Mouse (Mus musculus): ENCODE results near the gene Cdh24. TPM values are rescaled to one million over a fixed set of nuclear protein-coding genes. Genes with fewer than 3 reads are reported as not detected.

Gene Cdh24
- polyA plus RNA-seq, 2 experiments = 5.7 to 50.0 TPM

DNA sequence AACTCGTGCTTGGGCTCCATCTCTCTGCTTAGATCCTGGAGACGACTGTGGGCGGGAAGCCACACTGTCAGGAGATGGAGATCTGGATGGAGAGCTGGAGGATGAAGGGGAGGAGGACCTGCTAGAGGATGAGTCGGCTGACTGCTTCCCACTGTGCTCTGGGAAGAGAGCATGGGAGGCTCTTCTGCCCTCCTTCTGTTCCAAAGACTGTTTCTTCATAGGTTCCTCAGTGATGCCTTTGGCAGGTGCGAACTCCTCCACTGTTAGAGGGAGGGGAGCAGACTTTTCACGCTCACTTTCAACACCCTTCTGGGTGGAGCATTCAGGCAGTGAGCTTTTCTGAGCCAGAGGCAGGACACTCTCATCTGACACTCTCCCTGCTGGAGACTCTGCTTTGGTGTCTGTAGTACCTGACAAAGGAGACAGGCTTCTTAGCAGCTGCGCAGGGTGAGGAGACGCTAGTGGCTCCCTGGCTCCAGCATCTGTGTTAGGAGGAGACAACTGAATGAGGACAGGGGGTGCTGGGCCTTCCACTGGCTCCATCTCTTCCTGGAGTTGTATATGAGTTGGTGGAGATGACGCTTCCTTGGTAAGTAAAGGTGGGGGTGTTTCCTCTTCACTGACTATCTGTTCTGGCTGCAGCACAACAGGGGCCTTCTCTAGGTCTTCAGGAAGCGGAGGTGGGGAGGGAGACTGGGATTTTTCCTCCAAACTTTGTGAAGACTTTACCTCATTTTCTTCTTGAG is 23.5 kb upstream of the Cdh24 start:
- Histone ChIP-seq H3K4me3 (replicated peaks; ENCODE audit: low read length) (no peak overlapping the region), H3K9ac (ENCODE audit: low read depth, low read length, severe bottlenecking) (no peak overlapping the region), H3K4me2 (replicated peaks; ENCODE audit: low read depth, low read length, severe bottlenecking) (no peak overlapping the region), H3K27me3 (ENCODE audit: control insufficient read depth, insufficient read depth, low read length) (no peaks in the 10 kb centered on the region), H3K4me1 (ENCODE audit: control insufficient read depth, insufficient read depth, low read length) (no peaks in the 10 kb centered on the region), H3K36me3 (ENCODE audit: control insufficient read depth, insufficient read depth, low read length) (peaks cover 96% of the 10 kb centered on the region), H3K27ac (replicated peaks; ENCODE audit: low read depth, low read length) (no peak overlapping the region), H3K9me3 (ENCODE audit: control insufficient read depth, low read length) (no peaks in the 10 kb centered on the region)
- TF ChIP-seq POLR2A (IDR thresholded peaks at IDR 0.05; ENCODE audit: borderline replicate concordance, extremely low read depth, insufficient read depth, insufficient read length) = no peak
- ATAC-seq (ENCODE audit: low FRiP score, low read depth) (no peak), DNase-seq (ENCODE audit: low spot score) (no peak)
- 95% methylated on average over 10 of the region's 10 CpGs for WGBS

DNA sequence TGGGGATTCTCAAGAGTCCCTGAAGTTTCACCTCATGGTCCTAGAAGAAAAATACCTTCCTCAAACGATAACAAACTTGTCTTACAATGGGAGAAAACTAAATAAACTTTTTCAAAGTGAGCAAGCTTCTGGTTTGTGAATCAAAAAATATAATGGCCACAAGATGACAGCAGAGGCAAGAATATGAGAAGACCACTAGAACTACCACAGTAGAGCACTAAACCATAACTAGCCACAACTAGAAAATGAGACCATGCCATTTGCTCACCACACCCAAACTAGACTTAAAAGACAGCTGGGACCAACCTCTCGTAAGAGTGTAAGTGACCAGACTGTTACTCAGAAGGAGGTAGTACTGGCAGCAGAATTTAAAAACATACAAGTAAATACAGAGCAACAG is 18.8 kb upstream of the Cdh24 start:
- Histone ChIP-seq H3K9ac (ENCODE audit: low read depth, low read length, severe bottlenecking) (no peak overlapping the region), H3K27ac (replicated peaks; ENCODE audit: low read depth, low read length) (no peak overlapping the region), H3K4me3 (replicated peaks; ENCODE audit: low read length) (no peak overlapping the region), H3K4me2 (replicated peaks; ENCODE audit: low read depth, low read length, severe bottlenecking) (no peak overlapping the region), H3K4me1 (ENCODE audit: control insufficient read depth, insufficient read depth, low read length) (no peaks in the 10 kb centered on the region), H3K36me3 (ENCODE audit: control insufficient read depth, insufficient read depth, low read length) (peaks cover 97% of the 10 kb centered on the region), H3K9me3 (ENCODE audit: control insufficient read depth, low read length) (no peaks in the 10 kb centered on the region), H3K27me3 (ENCODE audit: control insufficient read depth, insufficient read depth, low read length) (no peaks in the 10 kb centered on the region)
- WGBS = 89% methylated on average over 2 of the region's 2 CpGs
- no peak for TF ChIP-seq POLR2A (IDR thresholded peaks at IDR 0.05; ENCODE audit: borderline replicate concordance, extremely low read depth, insufficient read depth, insufficient read length)
- DNase-seq (ENCODE audit: low spot score) = no peak
- no peak for ATAC-seq (ENCODE audit: low FRiP score, low read depth)

DNA sequence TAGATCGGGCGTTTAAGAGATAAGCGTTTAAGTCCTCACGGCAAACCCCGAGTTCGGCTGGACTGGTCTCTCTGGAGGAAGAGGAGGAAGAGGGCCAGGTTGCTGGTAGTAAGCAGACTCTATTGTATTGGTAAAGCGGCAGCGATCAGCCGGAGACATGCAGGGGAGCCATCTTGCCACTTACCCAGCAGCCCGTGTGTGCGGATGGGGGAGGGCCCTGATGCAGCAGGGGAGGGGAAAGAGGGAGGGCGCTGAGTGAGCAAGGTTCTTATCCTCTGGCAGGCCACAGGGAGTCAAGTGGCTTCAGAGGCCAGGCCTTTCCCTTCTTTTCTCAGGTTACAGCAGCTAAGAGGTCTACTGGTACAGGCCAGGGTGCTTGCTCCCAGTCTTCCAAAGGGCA is 12.3 kb upstream of the Cdh24 start:
- H3K27me3 ChIP-seq (ENCODE audit: control insufficient read depth, insufficient read depth, low read length) = no peaks in the 10 kb centered on the region
- DNase-seq (ENCODE audit: low spot score) (peak; percentile 89), ATAC-seq (ENCODE audit: low FRiP score, low read depth) (peak; percentile 87)
- peak overlapping the region; percentile 49 for H3K27ac ChIP-seq (replicated peaks; ENCODE audit: low read depth, low read length)
- TF ChIP-seq POLR2A (IDR thresholded peaks at IDR 0.05; ENCODE audit: borderline replicate concordance, extremely low read depth, insufficient read depth, insufficient read length) = peak; percentile 79; the same call in 1 of the 2 replicates
- no peaks in the 10 kb centered on the region for H3K9me3 ChIP-seq (ENCODE audit: control insufficient read depth, low read length)
- H3K9ac ChIP-seq (ENCODE audit: low read depth, low read length, severe bottlenecking) = peak overlapping the region; percentile 61
- under 1% methylated on average over 12 of the region's 12 CpGs for WGBS
- H3K4me2 ChIP-seq (replicated peaks; ENCODE audit: low read depth, low read length, severe bottlenecking) = peak overlapping the region; percentile 74
- H3K4me1 ChIP-seq (ENCODE audit: control insufficient read depth, insufficient read depth, low read length) = peaks cover 12% of the 10 kb centered on the region
- H3K4me3 ChIP-seq (replicated peaks; ENCODE audit: low read length) = peak overlapping the region; percentile 51
- peaks cover 64% of the 10 kb centered on the region for H3K36me3 ChIP-seq (ENCODE audit: control insufficient read depth, insufficient read depth, low read length)

DNA sequence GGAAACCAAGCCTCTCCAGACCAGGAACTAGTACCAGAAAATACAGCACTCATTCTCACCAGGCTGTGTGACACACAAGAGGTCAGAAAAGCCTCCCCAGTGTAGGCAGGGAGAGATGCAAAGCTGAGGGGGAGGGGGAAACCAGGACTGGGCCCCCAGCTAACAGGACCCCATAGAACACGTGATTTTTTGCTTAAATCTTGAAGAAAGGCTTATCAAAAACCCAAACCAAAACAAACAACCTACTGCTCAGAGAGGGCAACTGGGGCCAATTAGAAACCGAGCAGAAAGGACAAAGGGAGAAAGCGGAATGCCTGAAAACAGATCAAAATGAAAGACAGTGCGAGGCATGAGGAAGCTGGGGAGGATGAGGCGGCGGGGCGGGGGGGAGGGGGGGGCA is 11.6 kb upstream of the Cdh24 start:
- H3K4me2 ChIP-seq (replicated peaks; ENCODE audit: low read depth, low read length, severe bottlenecking) = peak overlapping the region; percentile 74
- H3K9me3 ChIP-seq (ENCODE audit: control insufficient read depth, low read length) = no peaks in the 10 kb centered on the region
- H3K27ac ChIP-seq (replicated peaks; ENCODE audit: low read depth, low read length) = peak overlapping the region; percentile 49
- H3K9ac ChIP-seq (ENCODE audit: low read depth, low read length, severe bottlenecking) = peak overlapping the region; percentile 61
- no peaks in the 10 kb centered on the region for H3K27me3 ChIP-seq (ENCODE audit: control insufficient read depth, insufficient read depth, low read length)
- peak overlapping the region; percentile 51 for H3K4me3 ChIP-seq (replicated peaks; ENCODE audit: low read length)
- H3K36me3 ChIP-seq (ENCODE audit: control insufficient read depth, insufficient read depth, low read length) = peaks cover 64% of the 10 kb centered on the region
- DNase-seq (ENCODE audit: low spot score) = no peak
- no peak for TF ChIP-seq POLR2A (IDR thresholded peaks at IDR 0.05; ENCODE audit: borderline replicate concordance, extremely low read depth, insufficient read depth, insufficient read length)
- WGBS = 2% methylated on average over 7 of the region's 7 CpGs
- ATAC-seq (ENCODE audit: low FRiP score, low read depth) = no peak
- H3K4me1 ChIP-seq (ENCODE audit: control insufficient read depth, insufficient read depth, low read length) = peaks cover 12% of the 10 kb centered on the region

DNA sequence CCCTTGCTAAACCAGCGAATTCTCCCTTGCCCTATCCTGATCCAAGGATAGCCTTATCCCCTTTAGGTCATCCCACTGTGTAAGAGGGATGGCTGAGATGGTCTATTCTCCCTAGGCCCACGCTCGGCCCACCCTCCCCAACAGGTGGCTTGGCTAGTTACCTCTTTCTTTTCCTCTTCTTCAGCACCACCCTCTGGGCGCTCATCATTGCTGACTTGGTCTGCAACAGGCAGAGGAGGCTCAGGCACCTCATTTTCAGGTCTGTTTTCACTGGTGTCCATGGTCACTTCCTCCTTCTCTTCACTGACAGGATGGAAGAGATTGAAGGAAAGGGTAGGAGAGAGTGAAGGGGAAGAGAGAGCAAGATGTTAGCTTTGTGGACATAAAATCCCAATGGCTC is 10.4 kb upstream of the Cdh24 start:
- DNase-seq (ENCODE audit: low spot score) = no peak
- WGBS = 76% methylated on average over 4 of the region's 4 CpGs
- no peak overlapping the region for H3K27ac ChIP-seq (replicated peaks; ENCODE audit: low read depth, low read length)
- no peak for TF ChIP-seq POLR2A (IDR thresholded peaks at IDR 0.05; ENCODE audit: borderline replicate concordance, extremely low read depth, insufficient read depth, insufficient read length)
- H3K4me2 ChIP-seq (replicated peaks; ENCODE audit: low read depth, low read length, severe bottlenecking) = no peak overlapping the region
- no peak for ATAC-seq (ENCODE audit: low FRiP score, low read depth)
- H3K4me1 ChIP-seq (ENCODE audit: control insufficient read depth, insufficient read depth, low read length) = peaks cover 12% of the 10 kb centered on the region
- H3K9me3 ChIP-seq (ENCODE audit: control insufficient read depth, low read length) = no peaks in the 10 kb centered on the region
- H3K27me3 ChIP-seq (ENCODE audit: control insufficient read depth, insufficient read depth, low read length) = no peaks in the 10 kb centered on the region
- H3K9ac ChIP-seq (ENCODE audit: low read depth, low read length, severe bottlenecking) = no peak overlapping the region
- H3K36me3 ChIP-seq (ENCODE audit: control insufficient read depth, insufficient read depth, low read length) = peaks cover 63% of the 10 kb centered on the region
- no peak overlapping the region for H3K4me3 ChIP-seq (replicated peaks; ENCODE audit: low read length)

Measured in limb, embryonic 14.5 days (tissue).